Mouse (Mus musculus): Measurements from ENCODE around the gene Apom.

Apom gene

DNA sequence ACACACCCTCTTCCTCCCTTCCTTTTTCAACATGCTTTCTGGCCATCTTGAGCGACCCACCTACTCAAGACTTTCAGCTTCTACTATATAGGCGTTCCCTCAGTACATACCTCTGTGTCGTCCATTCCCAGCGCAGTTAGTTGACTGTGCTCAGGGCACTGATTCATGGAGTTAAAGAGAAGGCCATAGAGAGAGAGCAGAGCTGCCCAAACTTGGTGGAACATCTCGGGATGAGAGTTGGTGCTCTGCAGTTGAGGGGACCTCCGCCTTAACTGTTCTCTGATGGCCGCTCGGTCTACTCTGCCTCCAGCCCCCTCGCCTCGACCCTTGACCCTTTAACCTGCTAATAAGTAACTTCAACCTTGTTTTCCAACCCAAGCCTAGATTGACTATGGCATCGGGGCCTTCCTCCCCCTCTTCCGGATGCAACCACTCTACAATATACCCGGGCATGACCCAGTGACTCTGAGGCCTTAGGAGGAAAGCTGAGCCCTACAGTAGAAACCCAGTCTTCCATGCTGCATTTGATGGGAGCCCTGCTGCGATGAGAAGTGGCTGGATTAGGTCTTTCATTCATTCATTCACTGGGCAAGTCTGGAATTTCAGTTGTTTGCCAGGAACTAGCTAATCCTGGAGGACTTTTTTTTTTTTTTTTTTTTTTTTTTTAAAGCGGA is at the start of gene Apom:
Gene Apom, minus strand, starts transcription at position 551 of the 674 bp plus-strand sequence.
- TF ChIP-seq GATA4 (IDR thresholded peaks at IDR 0.05; ENCODE audit: insufficient replicate concordance, low read length) = no peak

DNA sequence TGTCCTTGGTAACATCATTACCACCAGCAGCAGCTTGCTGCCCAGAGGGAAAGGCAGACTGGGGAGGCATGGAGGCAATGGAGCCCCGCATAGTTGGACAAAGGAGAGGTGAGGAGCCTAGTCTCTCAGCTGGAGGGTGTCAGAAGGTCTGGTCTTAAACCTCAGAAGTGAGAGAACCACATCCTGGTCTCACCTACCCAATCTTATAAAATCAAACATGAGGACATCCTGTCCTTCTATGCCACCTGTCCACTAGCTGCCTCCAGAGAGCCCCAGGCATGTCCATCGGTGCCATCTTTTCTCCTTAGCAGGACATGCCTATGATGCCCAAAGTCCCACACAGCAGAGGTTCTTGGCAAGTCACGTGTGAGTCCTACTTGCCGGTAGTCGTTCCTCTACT is 48.2 kb upstream of the Apom start:
- no peak for TF ChIP-seq GATA4 (IDR thresholded peaks at IDR 0.05; ENCODE audit: insufficient replicate concordance, low read length)

DNA sequence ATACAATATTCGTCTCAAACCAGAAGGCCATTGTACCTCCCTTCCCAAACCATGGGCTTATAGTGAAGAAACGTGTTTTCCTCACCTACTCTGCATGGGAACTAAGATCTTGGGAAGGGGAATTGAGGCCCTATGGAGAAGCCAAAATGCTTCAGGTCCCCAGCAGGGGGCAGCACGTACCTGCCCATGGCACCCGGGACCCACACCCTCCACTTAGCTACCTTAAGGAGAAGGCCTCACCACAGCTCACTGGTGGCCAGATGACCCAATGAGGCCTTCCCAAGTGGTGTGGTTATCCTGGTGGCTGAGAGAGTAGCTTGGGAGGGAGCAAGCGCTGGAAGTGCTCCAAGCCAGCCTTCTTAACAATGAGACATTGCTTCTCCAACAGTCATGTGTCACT is 46.7 kb upstream of the Apom start:
- no peak for TF ChIP-seq GATA4 (IDR thresholded peaks at IDR 0.05; ENCODE audit: insufficient replicate concordance, low read length)

DNA sequence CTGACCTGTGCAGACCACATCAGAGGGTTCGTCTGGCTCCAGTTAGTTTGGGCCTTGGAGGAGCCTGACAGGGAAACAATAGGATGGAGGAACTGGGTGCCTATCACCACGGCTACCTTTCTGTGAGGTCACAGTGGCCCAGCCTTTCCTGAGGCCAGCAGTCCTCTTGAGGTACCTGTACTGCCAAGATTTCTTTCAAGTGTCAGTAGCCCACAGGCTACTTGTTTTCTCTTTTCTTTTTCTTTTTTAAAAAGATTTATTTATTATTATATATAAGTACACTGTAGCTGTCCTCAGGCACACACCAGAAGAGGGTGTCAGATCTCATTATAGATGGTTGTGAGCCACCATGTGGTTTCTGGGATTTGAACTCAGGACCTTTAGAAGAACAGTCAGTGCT is 44.1 kb upstream of the Apom start, which contains the start of gene Aif1:
Gene Aif1, minus strand, starts transcription at position 101 of the 400 bp plus-strand sequence.
- TF ChIP-seq GATA4 (IDR thresholded peaks at IDR 0.05; ENCODE audit: insufficient replicate concordance, low read length) = no peak

DNA sequence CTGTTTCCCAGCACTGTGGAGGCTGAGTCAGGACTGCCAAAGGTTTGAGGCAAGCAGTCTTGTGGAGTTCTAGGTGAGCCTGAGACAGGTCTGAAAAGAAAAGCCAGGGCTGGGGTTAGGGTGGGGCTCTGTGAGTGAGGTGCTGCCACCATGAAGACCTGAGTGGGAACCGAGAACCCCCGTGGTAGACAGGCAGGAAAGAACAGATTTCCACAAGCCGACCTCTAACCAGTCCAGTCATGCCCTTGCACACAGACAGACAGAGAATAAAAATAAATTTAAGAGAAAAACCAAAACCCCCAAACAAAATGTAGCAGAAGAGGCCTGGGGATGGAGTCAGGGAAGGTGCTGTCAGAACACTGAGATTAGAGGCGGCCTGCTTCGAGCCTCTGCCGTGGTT is 43.5 kb upstream of the Apom start:
- no peak for TF ChIP-seq GATA4 (IDR thresholded peaks at IDR 0.05; ENCODE audit: insufficient replicate concordance, low read length)

DNA sequence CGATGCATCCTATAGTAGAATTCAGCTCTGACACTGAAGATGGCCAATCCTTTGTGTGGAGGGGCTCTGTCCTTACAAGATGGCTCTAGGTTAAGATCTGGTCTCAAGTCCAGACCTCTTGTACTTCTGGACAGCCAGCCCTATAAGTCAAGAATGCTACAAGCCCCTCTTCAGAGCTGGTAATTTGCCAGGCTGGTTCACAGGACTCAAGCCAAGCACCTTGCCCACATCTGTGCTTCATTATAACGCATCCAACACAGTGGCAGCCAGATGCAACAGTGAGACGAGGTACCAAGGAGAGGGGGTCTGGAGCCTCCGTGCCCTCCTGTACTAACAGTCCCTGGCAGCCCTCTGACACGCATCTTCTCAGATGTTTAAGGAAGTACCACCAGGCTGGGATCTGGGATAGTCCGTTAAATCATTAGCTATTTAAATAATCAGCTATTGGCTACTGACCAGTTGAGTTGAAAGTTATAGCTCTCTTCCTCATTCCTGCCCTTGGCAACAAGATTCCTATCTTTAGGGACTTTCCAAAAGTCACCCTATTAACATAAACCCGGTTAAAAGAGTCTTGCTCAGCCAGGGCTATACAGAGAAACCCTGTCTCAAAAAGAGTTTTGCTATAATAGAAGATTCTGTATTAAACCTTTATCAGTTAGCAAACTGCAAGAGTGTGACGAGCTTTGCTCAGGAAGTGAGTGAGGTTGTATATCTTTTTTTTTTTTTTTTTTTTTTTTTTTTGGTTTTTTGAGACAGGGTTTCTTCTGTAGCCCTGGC is 42.5 kb upstream of the Apom start:
- no peak for TF ChIP-seq GATA4 (IDR thresholded peaks at IDR 0.05; ENCODE audit: insufficient replicate concordance, low read length)

DNA sequence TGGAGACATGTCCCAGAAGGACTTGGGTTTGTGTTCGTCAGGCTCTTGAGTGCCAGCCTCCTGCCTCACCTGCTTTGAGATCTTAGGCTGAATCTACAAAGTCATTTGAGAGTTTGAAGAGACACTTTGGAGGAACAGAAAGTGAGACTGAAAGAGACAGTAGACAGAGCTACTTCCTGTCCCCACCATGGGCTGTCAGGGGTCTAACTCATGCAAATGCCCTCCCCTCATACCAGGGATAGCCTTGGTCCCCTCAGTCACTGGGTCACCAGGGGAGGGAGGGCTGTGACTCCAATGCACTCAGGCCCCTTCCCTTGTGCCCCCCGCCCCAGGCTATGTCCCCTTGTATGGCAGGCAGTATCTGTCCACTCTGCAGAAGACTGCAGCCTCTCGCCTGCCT is 41.5 kb upstream of the Apom start:
- no peak for TF ChIP-seq GATA4 (IDR thresholded peaks at IDR 0.05; ENCODE audit: insufficient replicate concordance, low read length)

DNA sequence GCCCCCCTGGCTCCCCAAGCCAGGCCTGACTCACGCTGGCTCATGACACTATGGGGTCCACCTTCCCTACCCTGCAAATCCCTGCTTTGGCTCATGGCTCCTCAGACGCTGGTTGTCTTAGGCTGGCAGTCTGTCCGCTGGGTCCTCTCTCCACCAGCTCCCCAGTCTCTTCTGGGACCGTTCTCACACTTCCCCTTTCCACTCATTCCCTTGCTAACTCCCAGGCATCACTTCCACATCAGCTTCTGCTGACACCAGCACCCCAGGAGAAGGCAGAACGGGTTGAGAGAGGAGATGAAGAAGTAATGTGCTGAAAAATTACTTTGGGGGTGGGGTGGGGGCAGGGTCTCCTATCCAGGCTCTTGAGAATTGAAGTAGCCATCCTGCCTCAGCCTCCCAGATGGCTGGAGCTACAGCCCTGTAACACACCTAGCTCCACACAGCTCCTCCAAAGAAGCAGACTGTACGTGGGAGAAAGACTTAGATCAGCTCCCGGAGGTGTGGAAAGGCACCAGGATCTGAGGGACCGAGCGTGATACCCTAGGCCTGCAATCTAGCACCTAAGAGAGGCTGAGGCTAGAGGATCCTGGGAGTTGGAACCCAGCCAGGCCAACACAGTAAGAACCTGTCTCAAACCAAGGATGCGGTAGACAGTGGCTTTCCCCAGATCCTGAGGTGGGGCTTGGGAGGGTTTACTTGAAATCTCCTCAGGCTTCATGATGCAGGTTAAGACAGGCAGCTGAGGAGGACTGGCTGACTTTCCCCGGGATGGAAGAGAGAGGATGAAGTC is 40.8 kb upstream of the Apom start:
- no peak for TF ChIP-seq GATA4 (IDR thresholded peaks at IDR 0.05; ENCODE audit: insufficient replicate concordance, low read length)

DNA sequence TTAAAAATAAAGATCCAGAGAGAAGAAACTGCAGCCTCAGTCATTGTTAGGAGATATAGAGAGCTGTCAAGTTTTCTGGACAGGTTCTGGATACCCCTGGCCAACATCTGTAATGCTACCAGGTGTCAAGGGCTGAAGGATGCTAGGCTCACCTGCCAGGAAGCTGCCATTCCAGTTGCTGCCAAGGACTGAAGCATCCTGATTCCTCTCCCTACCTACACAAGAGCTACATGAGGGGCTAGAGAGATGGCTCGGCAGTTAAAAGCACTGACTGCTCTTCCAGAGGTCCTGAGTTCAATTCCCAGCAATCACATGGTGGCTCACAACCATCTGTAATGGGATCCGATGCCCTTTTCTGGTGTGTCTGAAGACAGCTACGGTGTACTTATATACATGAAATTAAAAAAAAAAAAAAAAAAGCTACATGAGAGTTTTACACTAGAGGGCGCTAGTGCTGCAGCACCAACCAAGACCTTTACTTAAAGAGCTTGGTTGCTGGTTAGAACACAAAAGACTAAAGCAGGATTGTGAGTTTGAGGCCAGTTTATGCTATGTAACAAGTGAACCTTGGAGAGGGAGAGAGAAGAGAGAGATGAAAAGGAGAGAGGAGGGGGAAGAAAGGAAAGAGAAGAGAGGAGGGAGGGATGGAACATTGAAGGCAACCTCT is 36.8 kb upstream of the Apom start:
- TF ChIP-seq GATA4 (IDR thresholded peaks at IDR 0.05; ENCODE audit: insufficient replicate concordance, low read length) = no peak

DNA sequence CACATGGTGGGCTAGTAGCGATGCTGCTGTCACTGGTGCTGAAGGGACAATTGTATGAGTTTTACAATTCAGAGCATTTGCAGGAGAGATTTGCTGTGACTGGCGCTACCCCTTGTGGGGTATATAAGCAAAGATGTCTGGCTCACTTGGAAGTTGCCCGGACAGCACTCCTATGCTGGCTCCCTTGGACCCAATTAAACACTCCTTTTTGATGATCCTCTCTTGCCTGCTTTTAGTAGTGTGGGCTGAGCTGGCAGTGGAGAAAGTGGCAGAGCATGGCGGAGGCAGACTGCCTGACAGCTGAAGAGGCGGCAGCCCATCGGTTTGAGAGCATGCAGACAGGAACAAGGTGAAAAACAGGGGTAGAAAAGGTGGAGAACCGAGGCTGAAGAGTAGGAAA is 35.9 kb upstream of the Apom start:
- no peak for TF ChIP-seq GATA4 (IDR thresholded peaks at IDR 0.05; ENCODE audit: insufficient replicate concordance, low read length)

DNA sequence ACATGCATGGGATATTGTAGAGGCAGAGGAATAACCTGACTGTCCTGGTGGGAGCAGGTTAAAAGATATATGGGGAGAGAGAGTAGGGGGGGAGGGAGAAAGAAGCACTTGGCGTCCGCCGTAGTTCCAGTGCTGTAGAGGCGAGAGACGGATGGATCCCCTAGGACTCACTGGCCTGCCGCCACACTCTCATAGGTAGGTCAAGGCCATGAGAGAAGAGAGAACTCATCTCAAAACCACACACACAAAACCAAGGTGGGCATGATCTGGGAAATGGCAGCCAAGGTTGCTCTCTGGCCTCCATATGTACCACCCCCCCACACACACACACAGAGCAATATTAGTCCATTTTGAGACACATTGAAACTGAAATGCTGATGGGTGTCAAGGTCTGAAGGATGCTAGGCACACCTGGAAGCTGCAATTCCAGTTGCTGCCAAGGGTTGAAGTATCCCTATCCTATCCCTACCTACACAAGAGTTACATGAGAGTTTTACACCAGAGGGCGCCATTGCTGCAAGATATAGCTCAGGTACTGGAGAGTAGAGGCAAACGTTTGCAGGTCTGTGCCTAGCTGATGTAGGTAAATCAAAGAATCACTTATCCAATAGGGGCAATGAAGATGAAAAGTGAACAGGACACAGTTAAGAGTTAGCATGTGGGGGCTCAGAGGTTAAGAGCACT is 34.6 kb upstream of the Apom start:
- no peak for TF ChIP-seq GATA4 (IDR thresholded peaks at IDR 0.05; ENCODE audit: insufficient replicate concordance, low read length)

DNA sequence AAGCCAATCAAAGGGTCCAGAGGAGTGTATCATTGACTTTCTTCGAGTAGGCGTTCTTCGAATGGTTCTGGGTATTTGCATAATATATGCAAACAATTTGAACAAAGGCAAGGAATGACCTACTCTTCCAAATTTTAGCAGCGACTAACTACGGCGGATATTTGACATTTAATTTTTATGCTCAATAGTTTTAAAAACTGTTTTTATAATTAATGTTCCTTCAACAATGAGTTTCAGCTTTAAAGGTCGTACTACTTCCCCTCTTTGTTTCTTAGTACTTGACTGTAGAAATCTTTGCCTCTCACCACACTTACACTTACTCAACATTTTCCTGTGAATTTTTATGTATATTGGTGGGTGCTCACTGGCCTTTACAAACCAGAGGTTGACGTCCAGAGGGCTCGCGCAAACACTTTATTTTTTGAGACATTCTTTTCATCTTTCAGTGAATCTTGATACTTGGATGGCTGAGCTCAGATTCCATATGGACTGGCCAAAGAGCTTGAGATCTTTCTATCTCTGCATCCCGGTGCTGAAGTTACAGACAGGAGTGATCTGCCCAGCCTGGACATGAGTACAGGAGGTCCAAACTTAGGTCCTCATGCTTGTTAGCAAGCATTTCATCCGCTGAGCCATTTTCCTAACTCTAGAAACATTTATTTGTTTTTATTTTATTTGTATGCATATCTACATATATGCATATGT is 33.8 kb upstream of the Apom start:
- no peak for TF ChIP-seq GATA4 (IDR thresholded peaks at IDR 0.05; ENCODE audit: insufficient replicate concordance, low read length)

DNA sequence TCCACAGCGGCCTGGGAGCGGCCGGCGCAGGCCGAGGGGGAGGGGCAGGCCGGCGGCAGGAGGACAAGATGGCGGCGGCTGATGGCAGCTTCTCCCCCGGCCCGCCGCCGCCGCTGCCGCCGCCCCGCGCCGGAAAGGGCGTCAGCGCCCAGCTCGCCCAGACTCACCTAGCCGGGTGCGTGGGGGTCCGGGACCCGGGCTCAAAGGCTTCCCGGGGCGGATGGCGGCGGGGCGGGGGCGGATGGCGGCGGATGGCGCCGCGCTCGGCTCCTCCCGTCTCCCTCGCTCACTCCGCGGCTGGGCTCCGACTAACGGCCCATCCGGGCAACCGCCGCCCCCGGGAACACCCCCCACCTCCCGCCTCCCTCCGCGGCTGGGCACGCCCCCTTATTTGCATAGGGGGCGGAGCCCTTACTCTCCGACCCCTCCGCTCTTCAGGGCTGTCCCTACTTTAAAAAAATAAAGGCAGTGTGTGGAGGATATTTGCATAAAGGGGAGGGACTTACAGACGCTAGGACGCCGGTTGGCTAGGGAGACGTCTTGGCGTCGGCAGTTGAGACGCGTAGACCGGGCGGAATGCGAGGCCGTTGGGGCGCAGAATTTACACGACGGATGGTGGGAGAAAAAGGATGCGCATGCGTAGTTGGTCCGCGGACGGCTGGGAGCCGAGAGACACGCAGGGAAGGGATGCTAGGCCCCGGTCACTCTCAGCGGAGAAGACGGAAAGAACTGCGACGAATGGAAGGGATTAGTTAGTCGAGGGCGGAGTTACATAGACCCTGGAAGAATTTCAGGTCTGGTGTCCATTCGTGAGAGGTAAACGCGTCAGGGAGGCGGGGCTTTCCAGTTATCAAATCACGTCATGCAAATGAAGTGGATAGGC is 33.0 kb upstream of the Apom start, which contains the start of gene Prrc2a:
Gene Prrc2a, minus strand, starts transcription at position 330 of the 883 bp plus-strand sequence.
- TF ChIP-seq GATA4 (IDR thresholded peaks at IDR 0.05; ENCODE audit: insufficient replicate concordance, low read length) = peak; percentile 58; the same call in 1 of the 2 replicates
